Mouse (Mus musculus): ENCODE measurements at regions not wholly inside any gene's neighbourhood (a gene's known extent, or its start where the extent isn't known, plus 50 kb on each side); places are given as distances from the start of the nearest gene placed in this dataset.
A peak's percentile ranks its signal among the peaks of the same experiment; 100 is the strongest.

GRCm38 (mm10) chr6:100366231-100366630 is 78.9 kb upstream of the Rybp start:
- Histone ChIP-seq H3K4me3 (ENCODE audit: inconsistent target) (no peak overlapping the region), H3K79me2 (ENCODE audit: inconsistent target) (no peaks in the 10 kb centered on the region), H3K27ac (no peak overlapping the region), H3K36me3 (ENCODE audit: inconsistent target) (no peaks in the 10 kb centered on the region)
- 44% methylated on average over 8 of the region's 8 CpGs for WGBS (ENCODE audit: missing documents)

DNA sequence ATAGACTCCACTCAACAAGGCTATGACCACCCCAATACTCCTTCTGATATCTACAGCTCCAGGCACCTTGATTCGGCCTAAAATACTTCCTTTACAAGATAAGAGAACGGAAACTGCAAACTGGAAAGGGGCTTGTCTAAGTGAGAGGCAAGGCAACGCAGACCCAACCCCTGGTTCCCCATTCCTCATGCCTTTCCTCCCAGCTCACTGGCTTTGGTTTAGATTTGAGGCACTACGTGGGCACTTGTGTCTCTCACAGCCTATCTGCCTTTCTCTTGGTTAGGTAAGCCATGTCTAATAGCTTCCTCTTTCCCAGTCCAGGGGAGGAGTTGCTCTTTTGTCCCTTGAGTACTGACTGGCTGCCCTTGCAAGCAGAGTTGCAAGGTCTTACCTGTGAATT is 78.5 kb upstream of the Rybp start:
- 24% methylated on average over 4 of the region's 4 CpGs for WGBS (ENCODE audit: missing documents)
- H3K27ac ChIP-seq, result no peak overlapping the region
- H3K36me3 ChIP-seq (ENCODE audit: inconsistent target), result no peaks in the 10 kb centered on the region
- no peaks in the 10 kb centered on the region for H3K79me2 ChIP-seq (ENCODE audit: inconsistent target)
- H3K4me3 ChIP-seq (ENCODE audit: inconsistent target), result no peak overlapping the region

DNA sequence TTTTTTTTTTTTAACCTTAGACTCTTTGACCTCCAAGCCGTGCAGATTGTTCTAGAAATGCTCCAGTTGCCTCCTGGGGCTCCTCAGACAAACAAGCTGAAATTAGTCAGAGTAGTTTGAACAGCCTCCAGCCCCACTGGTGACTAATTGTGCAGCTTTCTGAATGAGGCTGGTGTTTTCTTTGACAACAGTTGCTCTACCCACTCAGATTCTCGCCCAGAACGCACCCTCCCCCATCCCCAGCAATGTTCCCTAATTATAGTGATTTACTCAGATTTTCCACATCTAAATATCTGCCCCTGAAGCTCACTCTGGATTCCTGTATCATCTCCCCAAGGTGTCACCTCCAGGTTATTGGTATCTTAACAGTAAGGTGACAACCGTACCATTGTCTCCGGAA is 76.4 kb upstream of the Rybp start:
- WGBS (ENCODE audit: missing documents), result 84% methylated on average over 5 of the region's 5 CpGs

GRCm38 (mm10) chr6:100356617-100357399 is 69.5 kb upstream of the Rybp start:
- Histone ChIP-seq H3K4me3 (ENCODE audit: inconsistent target) (no peak overlapping the region), H3K36me3 (ENCODE audit: inconsistent target) (no peaks in the 10 kb centered on the region), H3K27ac (peak overlapping the region; percentile 55), H3K79me2 (ENCODE audit: inconsistent target) (no peaks in the 10 kb centered on the region)
- WGBS (ENCODE audit: missing documents), result 39% methylated on average over 11 of the region's 11 CpGs

More for the DNA sequence above, 76.4 kb upstream of the Rybp start:
- no peak overlapping the region for H3K27ac ChIP-seq
- no peak overlapping the region for H3K4me3 ChIP-seq (ENCODE audit: inconsistent target)
- H3K79me2 ChIP-seq (ENCODE audit: inconsistent target), result no peaks in the 10 kb centered on the region
- H3K36me3 ChIP-seq (ENCODE audit: inconsistent target), result no peaks in the 10 kb centered on the region

GRCm38 (mm10) chr6:100355858-100356257 is 68.6 kb upstream of the Rybp start:
- 93% methylated on average over 9 of the region's 9 CpGs for WGBS (ENCODE audit: missing documents)
- Histone ChIP-seq H3K4me3 (ENCODE audit: inconsistent target) (no peak overlapping the region), H3K79me2 (ENCODE audit: inconsistent target) (no peaks in the 10 kb centered on the region), H3K36me3 (ENCODE audit: inconsistent target) (no peaks in the 10 kb centered on the region), H3K27ac (no peak overlapping the region)

- Histone ChIP-seq H3K27ac (no peak overlapping the region), H3K36me3 (ENCODE audit: inconsistent target) (no peaks in the 10 kb centered on the region)
- 90% methylated on average over 6 of the region's 7 CpGs for WGBS (ENCODE audit: missing documents)
These were observed 60.2 kb upstream of the Rybp start for GRCm38 (mm10) chr6:100347481-100347880.

DNA sequence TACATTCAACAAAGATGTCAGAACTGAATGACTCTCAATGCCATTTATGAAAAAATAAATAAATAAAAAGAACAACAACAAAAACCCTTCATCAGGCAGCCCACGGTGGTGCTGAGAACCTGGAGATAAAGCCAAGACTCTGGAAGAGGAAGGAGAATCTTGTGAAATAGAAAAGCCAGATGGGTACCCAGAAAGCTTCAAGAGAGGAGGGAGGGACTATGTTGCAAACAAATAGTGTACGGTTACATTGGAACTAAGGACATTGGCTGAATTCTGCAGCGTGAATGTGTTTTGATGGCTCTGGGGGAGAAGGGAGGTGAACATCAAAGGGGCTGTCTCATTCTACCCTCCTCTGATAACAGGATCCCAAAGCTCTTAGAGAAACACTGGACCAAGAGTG is 57.8 kb upstream of the Rybp start:
- Histone ChIP-seq H3K79me2 (ENCODE audit: inconsistent target) (no peaks in the 10 kb centered on the region), H3K27ac (no peak overlapping the region), H3K36me3 (ENCODE audit: inconsistent target) (no peaks in the 10 kb centered on the region), H3K4me3 (ENCODE audit: inconsistent target) (no peak overlapping the region)
- 32% methylated on average over 3 of the region's 3 CpGs for WGBS (ENCODE audit: missing documents)

More at GRCm38 (mm10) chr6:100347481-100347880, 60.2 kb upstream of the Rybp start:
- Histone ChIP-seq H3K79me2 (ENCODE audit: inconsistent target) (no peaks in the 10 kb centered on the region), H3K4me3 (ENCODE audit: inconsistent target) (no peak overlapping the region)

DNA sequence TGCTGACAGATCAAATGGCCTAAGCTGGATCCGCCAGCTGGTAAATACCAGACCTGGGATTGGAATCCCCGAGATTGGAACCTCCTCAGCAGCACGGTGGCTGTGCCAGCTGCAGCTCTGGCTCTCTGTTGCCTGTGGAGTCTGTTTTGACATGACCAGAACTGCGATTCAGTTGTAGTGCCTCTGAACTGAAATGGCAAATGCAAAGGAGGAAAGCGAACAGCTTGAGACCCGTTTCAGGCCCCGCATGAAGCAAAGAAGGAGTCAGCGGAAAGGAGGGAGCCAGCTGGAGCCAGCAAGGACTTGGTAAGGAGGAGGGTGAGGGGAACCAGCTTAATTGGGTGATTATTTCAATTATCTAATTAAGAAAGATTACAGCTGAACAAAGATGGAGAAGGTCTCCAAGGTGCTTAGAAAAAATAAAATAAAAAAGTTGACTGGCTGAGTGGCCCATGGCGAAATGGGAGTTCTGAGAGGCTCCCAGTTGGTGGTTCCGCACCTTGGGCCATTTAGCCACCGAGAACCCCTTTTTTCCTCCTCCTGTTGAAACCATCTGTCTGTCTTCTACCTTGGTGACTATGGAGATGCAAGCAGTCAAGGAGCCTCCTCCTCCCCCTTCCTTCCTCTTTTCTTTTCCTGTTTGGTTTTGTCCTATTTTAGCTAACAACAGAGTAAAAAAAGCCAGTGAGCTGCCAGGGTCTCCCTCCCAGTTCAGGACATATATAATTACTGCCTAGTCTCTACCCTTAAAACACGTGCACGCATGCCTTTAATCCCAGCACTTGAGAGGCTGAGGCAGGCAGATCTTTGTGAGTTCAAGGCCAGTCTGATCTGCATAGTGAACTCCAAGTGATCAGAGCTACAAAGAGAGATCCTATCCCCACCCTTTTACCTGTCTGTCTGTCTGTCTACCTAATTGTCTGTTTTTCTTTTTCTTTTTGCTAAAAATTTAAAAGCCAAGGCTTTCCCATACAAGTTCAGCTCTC is 54.3 kb upstream of the Rybp start:
- H3K4me3 ChIP-seq (ENCODE audit: inconsistent target), result no peak overlapping the region
- H3K36me3 ChIP-seq (ENCODE audit: inconsistent target), result no peaks in the 10 kb centered on the region
- no peaks in the 10 kb centered on the region for H3K79me2 ChIP-seq (ENCODE audit: inconsistent target)
- H3K27ac ChIP-seq, result peak overlapping the region; percentile 28
- WGBS (ENCODE audit: missing documents), result 35% methylated on average over 13 of the region's 13 CpGs

DNA sequence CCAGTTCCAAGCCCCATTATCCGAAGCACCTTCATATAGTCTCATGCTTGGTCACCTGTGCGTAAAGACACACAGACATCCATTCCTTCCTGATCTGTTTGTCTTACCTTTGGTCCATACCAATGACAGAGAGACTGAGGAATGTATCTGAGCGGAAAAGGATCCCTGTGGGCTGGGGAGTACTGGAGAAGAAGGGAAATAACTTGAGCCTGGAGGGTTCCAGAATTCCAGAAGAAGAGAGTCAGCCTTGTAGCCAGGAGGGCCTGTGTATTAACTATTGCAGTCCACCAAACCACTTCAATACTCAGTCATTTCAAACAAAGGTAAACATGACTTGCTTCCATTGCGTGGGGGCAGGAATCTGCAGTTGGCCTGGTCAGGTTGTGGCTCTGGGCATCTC is 51.0 kb upstream of the Rybp start:
- Histone ChIP-seq H3K79me2 (ENCODE audit: inconsistent target) (no peaks in the 10 kb centered on the region), H3K36me3 (ENCODE audit: inconsistent target) (no peaks in the 10 kb centered on the region), H3K4me3 (ENCODE audit: inconsistent target) (no peak overlapping the region), H3K27ac (no peak overlapping the region)
- WGBS (ENCODE audit: missing documents), result 86% methylated on average over 4 of the region's 4 CpGs

Data from macrophage (primary cell).